Mouse (Mus musculus) CH12.LX (cell line): ENCODE results near the gene Ramp1. TPM values are rescaled to one million over a fixed set of nuclear protein-coding genes. Genes with fewer than 3 reads are reported as not detected.

Experiments
- DNase-seq: peaks from one replicate; pipeline ENCODE4 v3.0.0-alpha.2; 2013; ENCODE audit errors: extremely low read depth
- H3K27ac ChIP-seq: 2 replicates; pipeline ENCODE4 v1.5.1; 2012; ENCODE audit warnings: low read depth, mild to moderate bottlenecking, control low read depth, moderate library complexity; ENCODE audit not compliant: insufficient read depth
- H3K27me3 ChIP-seq: replicated peaks from 2 replicates; pipeline ENCODE3; 2012; ENCODE audit warnings: inconsistent platforms
- H3K36me3 ChIP-seq, 2 experiments: replicated peaks in 1 of 2; 2 replicates each; pipeline versions ENCODE3 to v1.6.1; 2012; ENCODE audit warnings: inconsistent platforms in 1 of 2, low read length in 1 of 2, mild to moderate bottlenecking in 1 of 2, mixed read lengths in 1 of 2, moderate library complexity in 1 of 2; ENCODE audit not compliant: control insufficient read depth in 1 of 2, insufficient read depth in 1 of 2
- H3K4me1 ChIP-seq, 2 experiments: 2 replicates each; pipeline ENCODE4 v1.6.1; 2012; ENCODE audit warnings: inconsistent platforms in 1 of 2, moderate library complexity in 1 of 2; ENCODE audit not compliant: insufficient read depth in 2 of 2, control insufficient read depth in 1 of 2
- H3K4me2 ChIP-seq: 2 replicates; pipeline ENCODE4 v1.6.1; 2012; ENCODE audit warnings: low read depth, mild to moderate bottlenecking, control low read depth; ENCODE audit not compliant: poor library complexity, insufficient read depth, severe bottlenecking
- H3K4me3 ChIP-seq, 3 experiments: fragments of 150-350 bp in 1 of 3; sonication (generic) in 1 of 3; replicated peaks in 1 of 3; 2 replicates each; pipeline versions ENCODE3 to v1.5.1; 2011 to 2012; ENCODE audit warnings: low read depth in 2 of 3, low read length in 2 of 3, mild to moderate bottlenecking in 2 of 3, moderate library complexity in 2 of 3, control low read depth in 1 of 3, improper control_type of control experiment in 1 of 3, inconsistent platforms in 1 of 3, mixed read lengths in 1 of 3; ENCODE audit not compliant: poor library complexity in 1 of 3
- H3K79me2 ChIP-seq: replicated peaks from 2 replicates; pipeline ENCODE4 v1.6.1; 2012; ENCODE audit warnings: mild to moderate bottlenecking, moderate library complexity; ENCODE audit not compliant: control insufficient read depth, poor library complexity, insufficient read depth, severe bottlenecking; ENCODE audit errors: extremely low read depth
- H3K9ac ChIP-seq: 2 replicates; pipeline ENCODE4 v1.6.1; 2012; ENCODE audit warnings: low read depth, mild to moderate bottlenecking, control low read depth, moderate library complexity; ENCODE audit not compliant: insufficient read depth
- H3K9me3 ChIP-seq: replicated peaks from 2 replicates; pipeline ENCODE3; 2012; ENCODE audit warnings: low read length, inconsistent platforms, mixed read lengths
- CHD2 ChIP-seq: IDR thresholded peaks from 2 replicates; pipeline ENCODE4 v1.6.1; 2011; ENCODE audit warnings: low read length, improper control_type of control experiment
- CTCF ChIP-seq, 2 experiments: IDR thresholded peaks in 1 of 2; conservative IDR thresholded peaks in 1 of 2; 2 replicates each; pipeline ENCODE4 v1.5.1; 2011 to 2012; ENCODE audit warnings: low read depth in 2 of 2, low read length in 2 of 2, improper control_type of control experiment in 1 of 2, inconsistent platforms in 1 of 2, mild to moderate bottlenecking in 1 of 2, moderate library complexity in 1 of 2
- ELF1 ChIP-seq: IDR thresholded peaks from 2 replicates; pipeline ENCODE4 v1.6.1; 2014; ENCODE audit warnings: low read depth, mild to moderate bottlenecking, inconsistent platforms, low read length, improper control_type of control experiment
- EP300 ChIP-seq: IDR thresholded peaks from 2 replicates; pipeline ENCODE4 v1.6.1; 2011; ENCODE audit warnings: low read length, improper control_type of control experiment
- ETS1 ChIP-seq: conservative IDR thresholded peaks from 2 replicates; pipeline ENCODE4 v1.6.1; 2012; ENCODE audit warnings: low read depth, mild to moderate bottlenecking, inconsistent platforms, low read length, improper control_type of control experiment, moderate library complexity
- HCFC1 ChIP-seq: IDR thresholded peaks from 2 replicates; pipeline ENCODE4 v1.6.1; 2012; ENCODE audit warnings: low read depth, mild to moderate bottlenecking, inconsistent platforms, low read length, improper control_type of control experiment
- IRF4 ChIP-seq: IDR thresholded peaks from 2 replicates; pipeline ENCODE4 v1.6.1; 2014; ENCODE audit warnings: low read depth, mild to moderate bottlenecking, inconsistent platforms, low read length, improper control_type of control experiment
- KAT2A ChIP-seq: IDR thresholded peaks from 2 replicates; pipeline ENCODE4 v1.6.1; 2012; ENCODE audit warnings: low read length, improper control_type of control experiment, inconsistent platforms; ENCODE audit not compliant: insufficient replicate concordance
- MAFK ChIP-seq: IDR thresholded peaks from 2 replicates; pipeline ENCODE4 v1.6.1; 2011; ENCODE audit warnings: low read length, improper control_type of control experiment; ENCODE audit not compliant: insufficient replicate concordance
- MAX ChIP-seq: IDR thresholded peaks from 2 replicates; pipeline ENCODE4 v1.6.1; 2011; ENCODE audit warnings: low read length, improper control_type of control experiment
- MAZ ChIP-seq: IDR thresholded peaks from 2 replicates; pipeline ENCODE4 v1.6.1; 2012; ENCODE audit warnings: low read depth, mild to moderate bottlenecking, inconsistent platforms, low read length, improper control_type of control experiment, moderate library complexity
- MXI1 ChIP-seq: IDR thresholded peaks from 2 replicates; pipeline ENCODE4 v1.6.1; 2011; ENCODE audit warnings: mild to moderate bottlenecking, low read depth, low read length, improper control_type of control experiment
- NELFE ChIP-seq: IDR thresholded peaks from 2 replicates; pipeline ENCODE4 v1.6.1; 2011; ENCODE audit warnings: low read depth, low read length, improper control_type of control experiment
- NRF1 ChIP-seq: IDR thresholded peaks from 2 replicates; pipeline ENCODE4 v1.6.1; 2014; ENCODE audit warnings: low read depth, mild to moderate bottlenecking, inconsistent platforms, low read length, improper control_type of control experiment, moderate library complexity
- POLR2A ChIP-seq: IDR thresholded peaks from 2 replicates; pipeline ENCODE4 v1.6.1; 2011; ENCODE audit warnings: low read depth, mild to moderate bottlenecking, improper control_type of control experiment, low read length
- POLR2AphosphoS2 ChIP-seq: IDR thresholded peaks from 2 replicates; pipeline ENCODE4 v1.6.1; 2011; ENCODE audit warnings: low read depth, low read length, improper control_type of control experiment
- RAD21 ChIP-seq: IDR thresholded peaks from 2 replicates; pipeline ENCODE4 v1.6.1; 2011; ENCODE audit warnings: low read depth, mild to moderate bottlenecking, low read length, improper control_type of control experiment, moderate library complexity
- SIN3A ChIP-seq: IDR thresholded peaks from 2 replicates; pipeline ENCODE4 v1.6.1; 2012; ENCODE audit warnings: low read length, improper control_type of control experiment, inconsistent platforms
- TBP ChIP-seq: conservative IDR thresholded peaks from 2 replicates; pipeline ENCODE4 v1.6.1; 2011; ENCODE audit warnings: low read depth, low read length, improper control_type of control experiment
- TCF12 ChIP-seq: IDR thresholded peaks from 2 replicates; pipeline ENCODE4 v1.6.1; 2014; ENCODE audit warnings: low read depth, mild to moderate bottlenecking, inconsistent platforms, low read length, improper control_type of control experiment
- ZC3H11A ChIP-seq: IDR thresholded peaks from 2 replicates; pipeline ENCODE4 v1.6.1; 2012; ENCODE audit warnings: low read depth, mild to moderate bottlenecking, inconsistent platforms, low read length, improper control_type of control experiment
- ZKSCAN1 ChIP-seq: IDR thresholded peaks from 2 replicates; pipeline ENCODE4 v1.6.1; 2012; ENCODE audit warnings: low read depth, inconsistent platforms, low read length, improper control_type of control experiment, borderline replicate concordance
- ZMIZ1 ChIP-seq: IDR thresholded peaks from 2 replicates; pipeline ENCODE4 v1.6.1; 2012; ENCODE audit warnings: low read depth, mild to moderate bottlenecking, inconsistent platforms, low read length, improper control_type of control experiment
- ZNF384 ChIP-seq: IDR thresholded peaks from 2 replicates; pipeline ENCODE4 v1.6.1; 2012; ENCODE audit warnings: low read depth, low read length, improper control_type of control experiment, inconsistent platforms
- dilution Hi-C: fragments of 300-500 bp; cut with MboI; formaldehyde crosslinking; loops from 2 replicates; pipeline ENCODE4 v1.14.3; 2020; ENCODE audit warnings: low sequenced_read_pairs; ENCODE audit not compliant: extremely low pct_unique_long_range_greater_than_20kb, extremely low pct_ligation_motif_present
- in situ Hi-C: fragments of 300-500 bp; cut with MboI; formaldehyde crosslinking; loops from 3 replicates; pipeline ENCODE4 v1.14.3; 2019; ENCODE audit warnings: low sequenced_read_pairs, low pct_ligation_motif_present, low pct_unique_long_range_greater_than_20kb, mixed read lengths
- polyA plus RNA-seq: library from polyadenylated mRNA; unstranded; fragments of >175 nt; gene quantifications from 2 replicates; pipeline ENCODE4 v1.2.1, GENCODE M21; 2012; ENCODE audit warnings: low read depth; ENCODE audit not compliant: insufficient read length
- total RNA-seq, 2 experiments: library from RNA; depleted of rRNA; stranded (reverse); fragments of 300-350 nt in 1 of 2; fragments of >200 nt in 1 of 2; gene quantifications; 2 replicates each; pipeline ENCODE4 v1.2.3; 2012 to 2014

Ramp1 gene
- total and polyA plus RNA-seq, 3 experiments, result not detected

DNA sequence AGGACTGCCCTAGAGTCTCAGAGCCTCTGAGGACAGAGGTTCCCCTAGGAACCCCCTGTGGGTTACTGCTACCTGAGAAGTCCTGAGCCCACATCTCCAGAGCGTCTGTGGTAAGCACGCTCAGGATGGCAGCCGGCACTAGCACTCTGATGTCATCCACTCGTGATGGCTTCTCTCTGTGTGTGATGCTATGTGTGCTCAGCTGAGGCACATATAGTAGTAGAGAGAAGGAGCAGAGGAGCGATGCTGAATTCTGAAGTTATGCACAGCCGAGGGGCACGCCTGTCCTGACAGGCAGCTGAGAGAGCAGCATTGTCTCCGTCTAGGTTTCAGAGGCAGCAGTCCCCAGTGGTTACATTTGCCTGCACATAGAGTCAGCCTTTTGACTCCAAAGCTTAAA, 12.6 kb downstream of the Ramp1 start:
- H3K36me3 ChIP-seq, result no peaks in the 10 kb centered on the region
- dilution Hi-C loops, result no loop called here
- no peak for DNase-seq
- peaks cover 12 to 20% of the 10 kb centered on the region in 2 experiments for H3K4me1 ChIP-seq
- TF ChIP-seq ETS1, result no peak
- no peak for TF ChIP-seq KAT2A
- TF ChIP-seq ZMIZ1, result no peak
- TF ChIP-seq ZKSCAN1, result no peak
- TF ChIP-seq ZNF384, result no peak
- TF ChIP-seq CTCF (conservative IDR thresholded peaks at IDR 0.05 in 1 of 2, IDR thresholded peaks at IDR 0.05 in 1 of 2; ENCODE audit: low read depth in 2 of 2, low read length in 2 of 2), result no peak
- TF ChIP-seq POLR2AphosphoS2, result no peak
- TF ChIP-seq ZC3H11A, result no peak
- no peak for TF ChIP-seq MAX
- TF ChIP-seq MAZ, result no peak
- TF ChIP-seq RAD21, result no peak
- no peak for TF ChIP-seq SIN3A
- TF ChIP-seq EP300, result no peak
- TF ChIP-seq TBP, result no peak
- TF ChIP-seq TCF12, result no peak
- H3K9me3 ChIP-seq, result no peaks in the 10 kb centered on the region
- H3K4me3 ChIP-seq, result no peak overlapping the region
- H3K9ac ChIP-seq, result no peak overlapping the region
- in situ Hi-C loops, result no loop called here
- H3K4me2 ChIP-seq, result peak overlapping the region; percentile 2; the same call in 1 of the 2 replicates
- H3K79me2 ChIP-seq, result no peaks in the 10 kb centered on the region
- H3K27me3 ChIP-seq, result peaks cover 2% of the 10 kb centered on the region
- H3K27ac ChIP-seq, result no peak overlapping the region

DNA sequence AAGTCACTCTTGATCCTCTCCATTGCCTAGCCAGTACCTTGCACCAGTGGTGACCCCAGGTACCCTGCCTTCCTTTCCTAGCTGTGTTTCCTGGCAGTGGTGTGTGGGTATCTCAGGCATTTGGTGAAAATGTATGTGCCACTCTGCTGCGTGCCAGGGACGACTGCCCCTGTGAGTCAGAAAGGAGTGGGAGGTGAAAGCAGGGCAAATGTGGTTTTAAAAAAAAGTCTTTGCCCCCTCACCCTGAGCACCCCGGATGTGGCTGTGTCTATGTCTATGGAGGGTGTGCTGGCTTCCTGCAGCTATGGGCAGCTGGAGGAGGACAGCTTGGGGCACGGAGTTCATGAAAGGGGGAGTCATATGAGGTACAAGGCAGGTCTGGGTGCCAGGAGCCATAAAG, 13.6 kb downstream of the Ramp1 start:
- in situ Hi-C loops, result no loop called here
- H3K9ac ChIP-seq, result no peak overlapping the region
- DNase-seq, result no peak

More for the DNA sequence above, 13.6 kb downstream of the Ramp1 start:
- no peak overlapping the region for H3K4me3 ChIP-seq
- no peaks in the 10 kb centered on the region for H3K79me2 ChIP-seq
- no peak overlapping the region for H3K27ac ChIP-seq
- no peak overlapping the region for H3K4me2 ChIP-seq
- dilution Hi-C loops, result no loop called here
- H3K4me1 ChIP-seq, result peaks cover 6 to 13% of the 10 kb centered on the region in 2 experiments; a peak in 2 of 4 replicates
- TF ChIP-seq CHD2 (no peak), IRF4 (no peak), HCFC1 (no peak), CTCF (conservative IDR thresholded peaks at IDR 0.05 in 1 of 2, IDR thresholded peaks at IDR 0.05 in 1 of 2; ENCODE audit: low read depth in 2 of 2, low read length in 2 of 2) (no peak), MXI1 (no peak), MAZ (no peak), NRF1 (no peak), RAD21 (no peak), POLR2A (no peak), ZC3H11A (no peak), NELFE (no peak), EP300 (no peak), TCF12 (no peak), ELF1 (no peak), MAX (no peak), ZNF384 (no peak), MAFK (no peak)
- H3K9me3 ChIP-seq, result no peaks in the 10 kb centered on the region
- peaks cover 2% of the 10 kb centered on the region for H3K27me3 ChIP-seq
- H3K36me3 ChIP-seq, result no peaks in the 10 kb centered on the region
